Mouse (Mus musculus): ENCODE measurements around the gene Endod1.

GRCm38 (mm10) chr9:14406056-14406455, 24.7 kb upstream of the Endod1 start:
- no peak for TF ChIP-seq POLR2A (IDR thresholded peaks at IDR 0.05; ENCODE audit: low read depth, low read length)
- no peak for TF ChIP-seq CTCF (IDR thresholded peaks at IDR 0.05; ENCODE audit: extremely low read depth, insufficient read depth, insufficient read length, insufficient replicate concordance)
